Mouse (Mus musculus) spleen, adult 2 months (tissue): ENCODE measurements around the gene Itsn1.

Experiments used
- CTCF ChIP-seq: fragments of 200-500 bp; IDR thresholded peaks from 2 replicates; pipeline ENCODE4 v1.5.1; 2011; ENCODE audit warnings: mild to moderate bottlenecking, inconsistent platforms; ENCODE audit not compliant: insufficient read depth, insufficient read length, insufficient replicate concordance; ENCODE audit errors: extremely low read depth
- POLR2A ChIP-seq: fragments of 200-500 bp; IDR thresholded peaks from 2 replicates; pipeline ENCODE4 v1.6.1; 2011; ENCODE audit warnings: low read depth, low read length, inconsistent platforms

DNA sequence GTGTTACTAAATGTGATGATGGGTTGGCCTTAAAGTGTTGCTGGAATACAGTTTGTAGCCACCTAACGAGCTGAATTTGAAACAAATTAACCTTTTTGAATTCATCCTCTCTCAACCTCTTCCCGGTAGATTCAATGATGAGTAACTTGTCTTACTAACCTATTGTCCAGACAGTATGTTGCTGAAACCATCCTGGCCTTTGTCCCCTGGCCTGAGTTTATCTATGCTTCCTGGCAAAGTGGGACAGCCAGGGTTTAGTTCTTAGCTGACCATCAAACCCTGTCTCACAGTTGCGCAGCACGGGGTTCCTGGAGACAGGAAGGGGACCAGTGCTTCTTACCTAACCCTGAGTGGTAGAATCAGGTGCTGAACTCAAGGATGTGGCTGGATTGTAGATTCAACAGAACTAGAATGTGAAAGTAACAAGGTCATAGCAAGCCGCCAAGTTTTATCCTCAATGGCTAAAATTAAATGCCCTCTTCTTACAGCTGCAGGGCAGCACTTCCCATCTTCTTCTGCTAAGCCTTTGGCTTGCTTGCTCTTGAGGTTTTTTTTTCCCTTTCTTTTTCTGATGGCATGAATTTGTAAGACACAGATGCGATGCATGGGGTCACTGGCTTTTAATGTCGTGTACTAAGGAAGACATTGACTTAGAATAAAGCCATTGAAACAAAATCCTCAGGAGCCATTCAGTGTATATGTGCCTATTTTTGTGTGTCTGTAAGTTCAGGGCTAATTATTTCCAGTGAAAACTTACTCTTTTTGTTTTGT is 7.2 kb downstream of the Itsn1 start:
- no peak for TF ChIP-seq CTCF
- TF ChIP-seq POLR2A: no peak
